Mouse (Mus musculus): Measurements from ENCODE around the gene Ltbr. TPM values are rescaled to one million over a fixed set of nuclear protein-coding genes. Genes with fewer than 3 reads are reported as not detected.

The Ltbr gene
- polyA plus RNA-seq, 1 experiment, result 10.9 TPM

DNA sequence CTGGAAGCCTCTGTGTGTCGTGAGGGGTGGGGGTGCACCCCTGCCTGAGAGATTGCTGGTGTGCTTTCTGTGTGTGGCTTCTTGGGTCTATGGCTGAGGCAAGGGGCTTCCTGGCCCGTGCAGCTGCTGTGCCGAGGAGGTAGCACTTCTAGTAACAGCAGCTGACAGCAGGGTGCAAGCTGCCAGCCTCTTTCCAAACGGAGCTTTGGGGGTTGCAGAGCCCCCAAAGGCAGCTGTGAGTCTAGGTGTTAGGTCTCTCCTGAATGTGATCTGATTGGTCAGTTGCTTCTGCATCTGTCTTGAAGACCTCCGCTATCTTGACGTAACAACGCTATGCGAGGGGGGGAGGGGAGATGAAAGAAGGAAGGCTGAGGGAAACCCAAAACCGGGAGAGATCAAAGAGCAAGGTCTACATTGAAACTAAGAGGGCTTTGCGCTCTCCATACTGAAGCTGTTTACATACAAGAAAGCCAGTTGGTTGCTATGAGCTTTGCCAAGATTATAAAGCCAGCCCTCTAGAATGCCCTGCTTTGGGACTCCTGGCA lies 41.6 kb upstream of the Ltbr start:
- Histone ChIP-seq H3K27me3 (ENCODE audit: control insufficient read depth, insufficient read depth, low read length) (no peaks in the 10 kb centered on the region), H3K4me3 (ENCODE audit: control insufficient read depth, low read depth, low read length) (no peak overlapping the region), H3K27ac (ENCODE audit: control insufficient read depth, insufficient read depth, low read depth, low read length) (no peak overlapping the region), H3K36me3 (ENCODE audit: control insufficient read depth, insufficient read depth, low read length) (no peaks in the 10 kb centered on the region), H3K4me1 (ENCODE audit: control insufficient read depth, insufficient read depth, low read length) (peaks cover 20% of the 10 kb centered on the region)
- no peak for TF ChIP-seq CTCF (IDR thresholded peaks at IDR 0.05; ENCODE audit: control insufficient read depth, insufficient read depth, insufficient replicate concordance, low read depth, low read length)
- TF ChIP-seq POLR2A (IDR thresholded peaks at IDR 0.05; ENCODE audit: control insufficient read depth, low read depth, low read length), result no peak

DNA sequence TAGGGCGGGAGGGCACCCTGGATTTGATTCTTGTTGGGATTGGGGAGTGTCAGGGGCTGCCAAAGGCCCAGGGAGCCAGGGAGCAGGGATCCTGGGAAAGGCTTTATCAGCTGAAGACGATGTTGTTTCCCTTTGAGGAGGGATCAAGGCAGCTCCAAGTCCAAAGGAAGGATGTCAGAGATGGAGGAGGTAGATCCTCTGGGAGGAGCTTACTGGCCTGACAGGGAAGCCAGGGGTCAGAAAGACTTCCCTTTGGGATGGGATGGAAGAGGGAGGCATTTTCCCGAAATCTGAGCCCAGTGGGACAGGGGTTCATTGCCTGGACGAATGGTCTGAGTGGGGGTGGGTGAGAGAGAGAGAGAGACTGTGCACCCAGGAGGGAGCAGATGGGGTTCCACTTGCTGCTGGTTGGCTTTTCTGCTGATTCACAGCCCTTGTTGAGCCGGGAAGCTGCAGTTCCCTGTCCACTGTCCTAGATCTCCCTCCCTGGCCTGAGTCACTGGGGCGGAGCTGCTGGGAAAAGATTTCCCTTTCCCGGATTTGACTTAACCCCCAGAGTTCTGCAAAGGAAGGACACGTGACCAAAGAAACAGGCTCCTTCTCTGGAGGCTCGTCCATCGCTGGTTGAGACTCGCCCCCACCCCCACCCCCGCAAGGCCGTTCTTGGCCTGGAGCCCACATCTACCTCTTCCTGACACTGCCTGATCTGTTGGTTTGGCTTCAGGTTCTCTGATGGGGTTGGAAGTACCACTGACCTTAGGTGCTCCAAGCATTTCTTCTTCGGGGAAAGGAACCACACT lies 40.9 kb upstream of the Ltbr start:
- Histone ChIP-seq H3K27me3 (ENCODE audit: control insufficient read depth, insufficient read depth, low read length) (no peaks in the 10 kb centered on the region), H3K4me1 (ENCODE audit: control insufficient read depth, insufficient read depth, low read length) (peaks cover 27% of the 10 kb centered on the region), H3K4me3 (ENCODE audit: control insufficient read depth, low read depth, low read length) (no peak overlapping the region), H3K36me3 (ENCODE audit: control insufficient read depth, insufficient read depth, low read length) (no peaks in the 10 kb centered on the region), H3K27ac (ENCODE audit: control insufficient read depth, insufficient read depth, low read depth, low read length) (peak overlapping the region; percentile 73)
- TF ChIP-seq POLR2A (IDR thresholded peaks at IDR 0.05; ENCODE audit: control insufficient read depth, low read depth, low read length) (no peak), CTCF (IDR thresholded peaks at IDR 0.05; ENCODE audit: control insufficient read depth, insufficient read depth, insufficient replicate concordance, low read depth, low read length) (no peak)

DNA sequence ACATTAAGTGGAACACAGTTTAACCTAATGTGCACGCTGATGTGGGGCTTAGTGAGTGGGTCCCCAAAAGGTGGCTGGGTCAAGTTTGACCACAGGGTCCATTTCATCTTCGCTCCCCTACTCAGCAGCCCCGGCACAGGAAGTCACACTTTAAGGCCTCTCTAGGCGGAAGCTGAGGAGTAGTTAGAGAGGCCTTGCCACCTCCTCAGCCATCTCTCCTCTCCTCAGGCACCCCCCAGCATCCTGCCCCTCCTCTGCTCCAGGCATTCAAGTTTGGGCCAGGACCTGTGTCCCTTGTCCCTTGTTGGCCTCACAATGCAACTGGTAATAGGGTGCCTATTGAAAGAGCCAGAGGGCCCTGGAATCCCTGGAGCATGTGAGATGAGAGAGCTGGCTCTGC lies 40.0 kb upstream of the Ltbr start:
- Histone ChIP-seq H3K36me3 (ENCODE audit: control insufficient read depth, insufficient read depth, low read length) (no peaks in the 10 kb centered on the region), H3K4me3 (ENCODE audit: control insufficient read depth, low read depth, low read length) (no peak overlapping the region), H3K27ac (ENCODE audit: control insufficient read depth, insufficient read depth, low read depth, low read length) (peak overlapping the region; percentile 28; the same call in 1 of the 2 replicates), H3K4me1 (ENCODE audit: control insufficient read depth, insufficient read depth, low read length) (peaks cover 35% of the 10 kb centered on the region), H3K27me3 (ENCODE audit: control insufficient read depth, insufficient read depth, low read length) (no peaks in the 10 kb centered on the region)
- TF ChIP-seq CTCF (IDR thresholded peaks at IDR 0.05; ENCODE audit: control insufficient read depth, insufficient read depth, insufficient replicate concordance, low read depth, low read length) (no peak), POLR2A (IDR thresholded peaks at IDR 0.05; ENCODE audit: control insufficient read depth, low read depth, low read length) (no peak)

GRCm38 (mm10) chr6:125353221-125353620 lies 39.5 kb upstream of the Ltbr start:
- Histone ChIP-seq H3K4me3 (ENCODE audit: control insufficient read depth, low read depth, low read length) (no peak overlapping the region), H3K4me1 (ENCODE audit: control insufficient read depth, insufficient read depth, low read length) (peaks cover 36% of the 10 kb centered on the region), H3K27me3 (ENCODE audit: control insufficient read depth, insufficient read depth, low read length) (no peaks in the 10 kb centered on the region), H3K27ac (ENCODE audit: control insufficient read depth, insufficient read depth, low read depth, low read length) (no peak overlapping the region), H3K36me3 (ENCODE audit: control insufficient read depth, insufficient read depth, low read length) (no peaks in the 10 kb centered on the region)
- TF ChIP-seq CTCF (IDR thresholded peaks at IDR 0.05; ENCODE audit: control insufficient read depth, insufficient read depth, insufficient replicate concordance, low read depth, low read length) (no peak), POLR2A (IDR thresholded peaks at IDR 0.05; ENCODE audit: control insufficient read depth, low read depth, low read length) (no peak)

GRCm38 (mm10) chr6:125352811-125353210 lies 39.1 kb upstream of the Ltbr start:
- peaks cover 36% of the 10 kb centered on the region for H3K4me1 ChIP-seq (ENCODE audit: control insufficient read depth, insufficient read depth, low read length)
- no peak overlapping the region for H3K4me3 ChIP-seq (ENCODE audit: control insufficient read depth, low read depth, low read length)
- no peak for TF ChIP-seq POLR2A (IDR thresholded peaks at IDR 0.05; ENCODE audit: control insufficient read depth, low read depth, low read length)
- TF ChIP-seq CTCF (IDR thresholded peaks at IDR 0.05; ENCODE audit: control insufficient read depth, insufficient read depth, insufficient replicate concordance, low read depth, low read length), result no peak
- H3K36me3 ChIP-seq (ENCODE audit: control insufficient read depth, insufficient read depth, low read length), result no peaks in the 10 kb centered on the region
- H3K27ac ChIP-seq (ENCODE audit: control insufficient read depth, insufficient read depth, low read depth, low read length), result no peak overlapping the region; the same call in 1 of the 2 replicates
- H3K27me3 ChIP-seq (ENCODE audit: control insufficient read depth, insufficient read depth, low read length), result no peaks in the 10 kb centered on the region

DNA sequence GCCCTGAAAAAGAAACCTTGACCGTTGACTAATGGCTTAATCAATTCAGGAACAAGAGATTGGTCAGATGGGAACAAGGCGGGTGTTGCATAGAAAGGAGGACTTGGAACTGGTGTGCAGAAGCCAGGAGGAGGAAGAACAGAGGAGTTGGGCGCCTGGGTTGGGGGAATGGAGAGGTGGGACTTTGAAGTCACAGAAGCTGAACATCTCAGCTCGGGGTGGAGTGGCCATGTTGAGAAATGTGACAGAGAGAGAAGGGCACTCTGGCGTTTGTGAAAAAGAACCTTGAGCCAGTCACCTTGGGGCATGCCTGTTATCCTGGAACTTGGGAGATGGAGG lies 38.3 kb upstream of the Ltbr start:
- no peaks in the 10 kb centered on the region for H3K36me3 ChIP-seq (ENCODE audit: control insufficient read depth, insufficient read depth, low read length)
- no peaks in the 10 kb centered on the region for H3K27me3 ChIP-seq (ENCODE audit: control insufficient read depth, insufficient read depth, low read length)
- peaks cover 36% of the 10 kb centered on the region for H3K4me1 ChIP-seq (ENCODE audit: control insufficient read depth, insufficient read depth, low read length)
- no peak for TF ChIP-seq CTCF (IDR thresholded peaks at IDR 0.05; ENCODE audit: control insufficient read depth, insufficient read depth, insufficient replicate concordance, low read depth, low read length)
- no peak for TF ChIP-seq POLR2A (IDR thresholded peaks at IDR 0.05; ENCODE audit: control insufficient read depth, low read depth, low read length)
- H3K27ac ChIP-seq (ENCODE audit: control insufficient read depth, insufficient read depth, low read depth, low read length), result peak overlapping the region; percentile 33; the same call in 1 of the 2 replicates
- H3K4me3 ChIP-seq (ENCODE audit: control insufficient read depth, low read depth, low read length), result no peak overlapping the region

GRCm38 (mm10) chr6:125351368-125352045 lies 37.8 kb upstream of the Ltbr start:
- no peaks in the 10 kb centered on the region for H3K36me3 ChIP-seq (ENCODE audit: control insufficient read depth, insufficient read depth, low read length)
- H3K27ac ChIP-seq (ENCODE audit: control insufficient read depth, insufficient read depth, low read depth, low read length), result peak overlapping the region; percentile 18; the same call in 1 of the 2 replicates
- no peak overlapping the region for H3K4me3 ChIP-seq (ENCODE audit: control insufficient read depth, low read depth, low read length)
- peaks cover 36% of the 10 kb centered on the region for H3K4me1 ChIP-seq (ENCODE audit: control insufficient read depth, insufficient read depth, low read length)
- TF ChIP-seq POLR2A (IDR thresholded peaks at IDR 0.05; ENCODE audit: control insufficient read depth, low read depth, low read length) (no peak), CTCF (IDR thresholded peaks at IDR 0.05; ENCODE audit: control insufficient read depth, insufficient read depth, insufficient replicate concordance, low read depth, low read length) (no peak)
- no peaks in the 10 kb centered on the region for H3K27me3 ChIP-seq (ENCODE audit: control insufficient read depth, insufficient read depth, low read length)
